Mouse (Mus musculus): ENCODE results near the gene Leng1.
"Not testable (repeated sequence)": the region's sequence is repeated elsewhere in the genome, so short reads cannot be mapped to it uniquely, and the experiment has no call there.

Gene Leng1

GRCm38 (mm10) chr7:3665215-3666114 is at the start of gene Leng1:
Gene Leng1, minus strand, starts transcription at chr7:3665840.
- DNase-seq (ENCODE audit: low spot score in 2 of 2), result peak; percentile 81 to 91

- no peak for DNase-seq (ENCODE audit: low spot score in 2 of 2)
These were observed 49.6 kb upstream of the Leng1 start for GRCm38 (mm10) chr7:3715249-3715648.

- DNase-seq (ENCODE audit: low spot score in 2 of 2), result no peak
These were observed 46.8 kb upstream of the Leng1 start for GRCm38 (mm10) chr7:3712264-3712942.

GRCm38 (mm10) chr7:3709000-3709399 is 43.4 kb upstream of the Leng1 start:
- no peak for DNase-seq (ENCODE audit: low spot score in 2 of 2)

GRCm38 (mm10) chr7:3708447-3708980 is 42.9 kb upstream of the Leng1 start:
- DNase-seq (ENCODE audit: low spot score in 2 of 2), result not testable (repeated sequence)

- no peak for DNase-seq (ENCODE audit: low spot score in 2 of 2)
These were observed 42.2 kb upstream of the Leng1 start for GRCm38 (mm10) chr7:3707568-3708413.

GRCm38 (mm10) chr7:3707027-3707426 is 41.4 kb upstream of the Leng1 start:
- no peak for DNase-seq (ENCODE audit: low spot score in 2 of 2)

- no peak for DNase-seq (ENCODE audit: low spot score in 2 of 2)
These were observed 40.8 kb upstream of the Leng1 start for GRCm38 (mm10) chr7:3706343-3706934.

- no peak for DNase-seq (ENCODE audit: low spot score in 2 of 2)
These were observed 40.3 kb upstream of the Leng1 start for GRCm38 (mm10) chr7:3705911-3706310.

- not testable (repeated sequence) for DNase-seq (ENCODE audit: low spot score in 2 of 2)
These were observed 39.8 kb upstream of the Leng1 start for GRCm38 (mm10) chr7:3705461-3705860.

GRCm38 (mm10) chr7:3704475-3704874 is 38.8 kb upstream of the Leng1 start:
- no peak for DNase-seq (ENCODE audit: low spot score in 2 of 2)

- peak; percentile 90 to 96 for DNase-seq (ENCODE audit: low spot score in 2 of 2)
These were observed 38.3 kb upstream of the Leng1 start, which contains the start of gene Rps9 for GRCm38 (mm10) chr7:3703879-3704441. Gene Rps9, plus strand, starts transcription at chr7:3703993.

- DNase-seq (ENCODE audit: low spot score in 2 of 2), result no peak
These were observed 37.7 kb upstream of the Leng1 start for GRCm38 (mm10) chr7:3703148-3703878.

- DNase-seq (ENCODE audit: low spot score in 2 of 2), result no peak
These were observed 32.8 kb upstream of the Leng1 start for GRCm38 (mm10) chr7:3698471-3698870.

- peak in 1 of 2 experiments; percentile 20 for DNase-seq (ENCODE audit: low spot score in 2 of 2)
These were observed 29.3 kb upstream of the Leng1 start for GRCm38 (mm10) chr7:3694949-3695305.

- peak in 1 of 2 experiments; percentile 56 for DNase-seq (ENCODE audit: low spot score in 2 of 2)
These were observed 28.7 kb upstream of the Leng1 start for GRCm38 (mm10) chr7:3694076-3694948.

- no peak for DNase-seq (ENCODE audit: low spot score in 2 of 2)
These were observed 28.1 kb upstream of the Leng1 start for GRCm38 (mm10) chr7:3693809-3694075.

GRCm38 (mm10) chr7:3692987-3693808 is 27.6 kb upstream of the Leng1 start, which contains the start of gene Mboat7:
Gene Mboat7, minus strand, starts transcription at chr7:3693523.
- peak; percentile 85 to 95 for DNase-seq (ENCODE audit: low spot score in 2 of 2)
